In the genomic region with DNA sequence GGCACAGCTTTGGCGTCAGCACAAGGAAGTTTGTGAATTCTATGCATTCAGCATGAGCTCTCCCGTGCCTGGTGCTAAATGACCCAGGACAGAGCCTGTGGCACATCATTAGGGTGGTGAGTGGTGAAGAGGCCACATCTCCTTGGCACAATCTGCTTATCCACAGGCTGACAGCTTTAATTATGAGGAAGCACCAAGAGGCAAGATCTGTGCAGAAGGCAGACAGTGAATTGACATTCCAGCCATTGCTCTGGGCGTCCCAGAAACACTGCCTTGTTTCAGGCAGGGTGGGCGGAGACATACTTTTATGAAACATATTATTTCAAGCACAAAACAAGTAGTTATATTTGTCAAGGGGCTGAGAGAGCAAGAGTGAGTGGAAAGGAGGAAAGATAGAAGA, we compare ENCODE assay signal across 19 mouse cellular contexts. TPM values are rescaled to one million over a fixed set of nuclear protein-coding genes. Genes with fewer than 3 reads are reported as not detected.
A peak's percentile ranks its signal among the peaks of the same experiment; 100 is the strongest.
DNase-seq lines count a peak whose midpoint lies in the region; ATAC-seq and TF ChIP-seq lines count a peak whose summit lies in the region.
"Had no signal": no experiment of that assay in that cellular context is flagged by ENCODE, and none has a peak within 500 bp of the region (broad histone marks: within the 10 kb centered on the region; RNA-seq: fewer than 3 reads in every experiment).

No protein-coding gene starts in this region.

- no peak overlapping the region for H3K4me2 ChIP-seq in embryonic facial prominence, embryonic 13.5 days
- no peak overlapping the region for H3K4me2 ChIP-seq in heart, postnatal 0 days (ENCODE audit: low read depth, low read length)
- H3K4me2 ChIP-seq: forebrain, embryonic 15.5 days; limb, embryonic 12.5 days; liver, embryonic 15.5 days; stomach, embryonic 15.5 days had no signal

- no peak for TF ChIP-seq EP300 in heart, postnatal 0 days (IDR thresholded peaks at IDR 0.05; ENCODE audit: low read depth)

- H3K9ac ChIP-seq in embryonic facial prominence, embryonic 13.5 days: no peak overlapping the region
- no peak overlapping the region for H3K9ac ChIP-seq in heart, postnatal 0 days (replicated peaks; ENCODE audit: low read depth, low read length)
- H3K9ac ChIP-seq: forebrain, embryonic 15.5 days; limb, embryonic 12.5 days; liver, embryonic 15.5 days; stomach, embryonic 15.5 days had no signal

- 46% methylated on average over 4 of the region's 4 CpGs for WGBS in embryonic facial prominence, embryonic 13.5 days
- 56% methylated on average over 4 of the region's 4 CpGs for WGBS in embryonic facial prominence, embryonic 10.5 days
- WGBS in heart, postnatal 0 days: 44% methylated on average over 4 of the region's 4 CpGs
- 44% methylated on average over 4 of the region's 4 CpGs for WGBS in lung, adult 2 months

- DNase-seq in embryonic facial prominence, embryonic 10.5 days (ENCODE audit: low spot score): no peak
- DNase-seq in heart, postnatal 0 days (ENCODE audit: low spot score): no peak
- no peak for DNase-seq in heart, postnatal 14 days
- DNase-seq in lung, postnatal 10 days: peak; percentile 41
- DNase-seq in lung, adult 2 months: no peak
- peak; percentile 70 for DNase-seq in retina, postnatal 1 day
- DNase-seq: cerebellum, adult 11-12 months; heart, adult 11 months; midbrain, embryonic 14.5 days; spleen, adult 18-20 months; thymus, adult 2 months had no signal

- TF ChIP-seq CTCF in heart, postnatal 0 days (IDR thresholded peaks at IDR 0.05; ENCODE audit: low read depth): no peak
- TF ChIP-seq CTCF in lung, adult 2 months (IDR thresholded peaks at IDR 0.05; ENCODE audit: insufficient read depth, low read length): no peak

- no peak overlapping the region for H3K4me3 ChIP-seq in embryonic facial prominence, embryonic 13.5 days
- H3K4me3 ChIP-seq in embryonic facial prominence, embryonic 10.5 days: no peak overlapping the region
- no peak overlapping the region for H3K4me3 ChIP-seq in heart, postnatal 0 days (ENCODE audit: low read depth, low read length)
- H3K4me3 ChIP-seq in lung, adult 2 months (replicated peaks; ENCODE audit: extremely low read depth, low read depth, low read length): no peak overlapping the region
- H3K4me3 ChIP-seq: forebrain, embryonic 15.5 days; left cerebral cortex, adult 2 months; limb, embryonic 12.5 days; liver, embryonic 15.5 days; stomach, embryonic 15.5 days had no signal

- intact Hi-C loops in heart, postnatal 14 days (cut with DNase I): no loop called here

- no peak for TF ChIP-seq POLR2A in lung, adult 2 months (IDR thresholded peaks at IDR 0.05; ENCODE audit: borderline replicate concordance, extremely low read depth, low read depth, low read length)

- H3K36me3 ChIP-seq in embryonic facial prominence, embryonic 13.5 days: no peaks in the 10 kb centered on the region
- no peaks in the 10 kb centered on the region for H3K36me3 ChIP-seq in embryonic facial prominence, embryonic 10.5 days (replicated peaks)
- no peaks in the 10 kb centered on the region for H3K36me3 ChIP-seq in heart, postnatal 0 days (replicated peaks; ENCODE audit: control insufficient read depth, insufficient read depth, low read length)
- H3K36me3 ChIP-seq: forebrain, embryonic 15.5 days; limb, embryonic 12.5 days; liver, embryonic 15.5 days; stomach, embryonic 15.5 days had no signal

- no peak for ATAC-seq in embryonic facial prominence, embryonic 13.5 days (ENCODE audit: insufficient number of reproducible peaks, insufficient read depth, low FRiP score, low TSS enrichment, low read depth)
- ATAC-seq in heart, postnatal 0 days (ENCODE audit: insufficient read depth, low read depth): no peak
- ATAC-seq in monocyte, adult 5-6 weeks (replicated peaks; ENCODE audit: insufficient number of reproducible peaks, low FRiP score, low TSS enrichment, poor library complexity, severe bottlenecking): no peak
- ATAC-seq: forebrain, embryonic 15.5 days had no signal

- H3K27ac ChIP-seq in embryonic facial prominence, embryonic 13.5 days: peak overlapping the region; percentile 58; the same call in 1 of the 2 replicates
- no peak overlapping the region for H3K27ac ChIP-seq in embryonic facial prominence, embryonic 10.5 days (replicated peaks)
- peak overlapping the region; percentile 43; the same call in 1 of the 2 replicates for H3K27ac ChIP-seq in heart, postnatal 0 days (ENCODE audit: low read depth)
- H3K27ac ChIP-seq: forebrain, embryonic 15.5 days; left cerebral cortex, adult 2 months; limb, embryonic 12.5 days; liver, embryonic 15.5 days; stomach, embryonic 15.5 days had no signal

- no peaks in the 10 kb centered on the region for H3K27me3 ChIP-seq in embryonic facial prominence, embryonic 13.5 days
- peaks cover 8% of the 10 kb centered on the region; the same call in 1 of the 2 replicates for H3K27me3 ChIP-seq in embryonic facial prominence, embryonic 10.5 days (replicated peaks; ENCODE audit: low read depth, poor library complexity, severe bottlenecking)
- no peaks in the 10 kb centered on the region for H3K27me3 ChIP-seq in heart, postnatal 0 days (ENCODE audit: control insufficient read depth, insufficient read depth, low read length)
- H3K27me3 ChIP-seq: CH12.LX; forebrain, embryonic 15.5 days; limb, embryonic 12.5 days; liver, embryonic 15.5 days; stomach, embryonic 15.5 days had no signal

- H3K9me3 ChIP-seq in embryonic facial prominence, embryonic 13.5 days: no peaks in the 10 kb centered on the region
- no peaks in the 10 kb centered on the region for H3K9me3 ChIP-seq in embryonic facial prominence, embryonic 10.5 days
- no peaks in the 10 kb centered on the region for H3K9me3 ChIP-seq in heart, postnatal 0 days (replicated peaks; ENCODE audit: control insufficient read depth, low read length)
- H3K9me3 ChIP-seq: forebrain, embryonic 15.5 days; limb, embryonic 12.5 days; liver, embryonic 15.5 days; stomach, embryonic 15.5 days had no signal

- peaks cover 31% of the 10 kb centered on the region for H3K4me1 ChIP-seq in embryonic facial prominence, embryonic 13.5 days
- H3K4me1 ChIP-seq in embryonic facial prominence, embryonic 10.5 days: peaks cover 49% of the 10 kb centered on the region
- peaks cover 11% of the 10 kb centered on the region for H3K4me1 ChIP-seq in heart, postnatal 0 days (ENCODE audit: control insufficient read depth, insufficient read depth)
- no peaks in the 10 kb centered on the region; the same call in 1 of the 2 replicates for H3K4me1 ChIP-seq in lung, adult 2 months (ENCODE audit: control insufficient read depth, insufficient read depth, low read length)
- H3K4me1 ChIP-seq: forebrain, embryonic 15.5 days; liver, embryonic 15.5 days; stomach, embryonic 15.5 days had no signal

RNA-seq across cellular contexts. Expression of a gene that starts 18.6 kb away (rescaled TPM):
- polyA plus RNA-seq in embryonic facial prominence, embryonic 13.5 days (2015; fragmentation: Nextera tagmentation; extraction: Ambion mirVana): 3.6 and 4.2 TPM in 2 replicates
- 1.8 and 2.0 TPM in 2 replicates for polyA plus RNA-seq in embryonic facial prominence, embryonic 10.5 days (2016; fragmentation: Nextera tagmentation; extraction: Ambion mirVana)
- 3.3 and 8.5 TPM in 2 replicates for total RNA-seq in heart, postnatal 0 days (2014; rRNA removed; ENCODE audit: low replicate concordance)
- 1.7 and 2.7 TPM in 2 replicates for polyA plus RNA-seq in heart, postnatal 0 days (2015; fragmentation: Nextera tagmentation; extraction: Ambion mirVana)
- 1 to 10 TPM; 3.7 to 3.9 TPM for total RNA-seq in heart, postnatal 14 days (2021)
- 1.2 and 1.5 TPM in 2 replicates for polyA plus RNA-seq in lung, adult 2 months (2012; rRNA removed)
- total RNA-seq in monocyte, adult 5-6 weeks (2017): 1.3 to 4.9 TPM in 2 of 3 replicates, not detected in the other

Comparison
In these comparisons a context has a peak if more than half of its experiments do, and no peak if none do; other contexts are left out.
1. DNase-seq: peak in lung, postnatal 10 days (single experiment) and retina, postnatal 1 day (single experiment); none in embryonic facial prominence, embryonic 10.5 days (single experiment), heart, postnatal 0 days (single experiment), heart, postnatal 14 days (0 of 2) and lung, adult 2 months (single experiment).